Mouse (Mus musculus): Measurements from ENCODE around the gene Ddx39b. TPM values are rescaled to one million over a fixed set of nuclear protein-coding genes. Genes with fewer than 3 reads are reported as not detected.

Gene Ddx39b
- total and polyA plus RNA-seq, 3 experiments: 208 to 411 (median 242) TPM

- dilution Hi-C loops (cut with MboI; ENCODE audit: extremely low pct_ligation_motif_present, extremely low pct_unique_long_range_greater_than_20kb, low sequenced_read_pairs) (no loop called here), in situ Hi-C loops (cut with MboI; ENCODE audit: low pct_ligation_motif_present, low pct_unique_long_range_greater_than_20kb, low sequenced_read_pairs) (no loop called here)
- Histone ChIP-seq H3K9ac (ENCODE audit: insufficient read depth, low read depth) (peak overlapping the region; percentile 36), H3K27me3 (replicated peaks) (peaks cover 2% of the 10 kb centered on the region), H3K36me3 (replicated peaks in 1 of 2; ENCODE audit: control insufficient read depth in 1 of 2, insufficient read depth in 1 of 2, low read length in 1 of 2) (peaks cover 13 to 16% of the 10 kb centered on the region in 2 experiments), H3K27ac (ENCODE audit: insufficient read depth, low read depth) (no peak overlapping the region), H3K9me3 (replicated peaks; ENCODE audit: low read length) (no peaks in the 10 kb centered on the region), H3K4me3 (replicated peaks in 1 of 3; ENCODE audit: low read depth in 2 of 3, low read length in 2 of 3, poor library complexity in 1 of 3) (peak overlapping the region; percentile 39 to 64 (median 50)), H3K4me1 (ENCODE audit: control insufficient read depth in 1 of 2, insufficient read depth in 2 of 2) (peaks cover 15 to 27% of the 10 kb centered on the region in 2 experiments), H3K79me2 (replicated peaks; ENCODE audit: control insufficient read depth, extremely low read depth, insufficient read depth, poor library complexity, severe bottlenecking) (peaks cover under 1% of the 10 kb centered on the region; the same call in 1 of the 2 replicates), H3K4me2 (ENCODE audit: insufficient read depth, low read depth, poor library complexity, severe bottlenecking) (peak overlapping the region; percentile 35)
- DNase-seq (ENCODE audit: extremely low read depth): peak; percentile 100
- no peak for TF ChIP-seq TBP (conservative IDR thresholded peaks at IDR 0.05; ENCODE audit: low read depth, low read length)
- peak; percentile 85; the same call in 1 of the 2 replicates for TF ChIP-seq IRF4 (IDR thresholded peaks at IDR 0.05; ENCODE audit: low read depth, low read length)
- TF ChIP-seq NELFE (IDR thresholded peaks at IDR 0.05; ENCODE audit: low read depth, low read length): peak; percentile 68
- TF ChIP-seq CHD2 (IDR thresholded peaks at IDR 0.05; ENCODE audit: low read length): peak; percentile 50; the same call in 1 of the 2 replicates
- peak; percentile 86 for TF ChIP-seq ELF1 (IDR thresholded peaks at IDR 0.05; ENCODE audit: low read depth, low read length)
- peak; percentile 70; the same call in 1 of the 2 replicates for TF ChIP-seq JUND (conservative IDR thresholded peaks at IDR 0.05; ENCODE audit: low read depth, low read length)
- no peak for TF ChIP-seq PAX5 (IDR thresholded peaks at IDR 0.05; ENCODE audit: low read length)
- TF ChIP-seq EP300 (IDR thresholded peaks at IDR 0.05; ENCODE audit: low read length): peak; percentile 66; the same call in 1 of the 2 replicates
- peak; percentile 91 for TF ChIP-seq ZNF384 (IDR thresholded peaks at IDR 0.05; ENCODE audit: low read depth, low read length)
- TF ChIP-seq MAFK (IDR thresholded peaks at IDR 0.05; ENCODE audit: insufficient replicate concordance, low read length): peak; percentile 47; the same call in 1 of the 2 replicates
- peak; percentile 91 for TF ChIP-seq USF1 (IDR thresholded peaks at IDR 0.05; ENCODE audit: low read depth, low read length)
- TF ChIP-seq MEF2A (IDR thresholded peaks at IDR 0.05; ENCODE audit: borderline replicate concordance, low read depth, low read length): peak; percentile 76; the same call in 1 of the 2 replicates
- peak; percentile 97 for TF ChIP-seq MYC (IDR thresholded peaks at IDR 0.05; ENCODE audit: low read depth, low read length)
- peak; percentile 99 for TF ChIP-seq MXI1 (IDR thresholded peaks at IDR 0.05; ENCODE audit: low read depth, low read length)
- TF ChIP-seq TCF12 (IDR thresholded peaks at IDR 0.05; ENCODE audit: low read depth, low read length): peak; percentile 78
- peak; percentile 79 for TF ChIP-seq ETS1 (conservative IDR thresholded peaks at IDR 0.05; ENCODE audit: low read depth, low read length)
- TF ChIP-seq KAT2A (IDR thresholded peaks at IDR 0.05; ENCODE audit: insufficient replicate concordance, low read length): 0 out of 2 replicates have a peak, but pooled peaks have one; percentile 37
- peak; percentile 67 for TF ChIP-seq HCFC1 (IDR thresholded peaks at IDR 0.05; ENCODE audit: low read depth, low read length)
- no peak for TF ChIP-seq CHD1 (IDR thresholded peaks at IDR 0.05; ENCODE audit: low read depth, low read length)
- TF ChIP-seq BHLHE40 (IDR thresholded peaks at IDR 0.05; ENCODE audit: low read depth, low read length): peak; percentile 98
- peak; percentile 75 for TF ChIP-seq ZC3H11A (IDR thresholded peaks at IDR 0.05; ENCODE audit: low read depth, low read length)
- TF ChIP-seq UBTF (IDR thresholded peaks at IDR 0.05; ENCODE audit: low read depth, low read length): no peak
- TF ChIP-seq ZKSCAN1 (IDR thresholded peaks at IDR 0.05; ENCODE audit: borderline replicate concordance, low read depth, low read length): no peak; the same call in 1 of the 2 replicates
- peak; percentile 23 for TF ChIP-seq JUN (IDR thresholded peaks at IDR 0.05; ENCODE audit: insufficient read depth, low read depth, low read length)
- peak; percentile 99 for TF ChIP-seq SMC3 (IDR thresholded peaks at IDR 0.05; ENCODE audit: low read depth, low read length)
- TF ChIP-seq RAD21 (IDR thresholded peaks at IDR 0.05; ENCODE audit: low read depth, low read length): peak; percentile 95
- TF ChIP-seq RCOR1 (conservative IDR thresholded peaks at IDR 0.05; ENCODE audit: low read depth, low read length): peak; percentile 88
- TF ChIP-seq POLR2AphosphoS2 (IDR thresholded peaks at IDR 0.05; ENCODE audit: low read depth, low read length): no peak
- TF ChIP-seq MAZ (IDR thresholded peaks at IDR 0.05; ENCODE audit: low read depth, low read length): peak; percentile 73
- TF ChIP-seq ZMIZ1 (IDR thresholded peaks at IDR 0.05; ENCODE audit: low read depth, low read length): no peak
- TF ChIP-seq MAX (IDR thresholded peaks at IDR 0.05; ENCODE audit: low read length): peak; percentile 99
- peak; percentile 91 for TF ChIP-seq USF2 (conservative IDR thresholded peaks at IDR 0.05; ENCODE audit: low read depth, low read length)
- TF ChIP-seq NRF1 (IDR thresholded peaks at IDR 0.05; ENCODE audit: low read depth, low read length): peak; percentile 39; the same call in 1 of the 2 replicates
- TF ChIP-seq SIN3A (IDR thresholded peaks at IDR 0.05; ENCODE audit: low read length): peak; percentile 100
- TF ChIP-seq CTCF (conservative IDR thresholded peaks at IDR 0.05 in 1 of 2, IDR thresholded peaks at IDR 0.05 in 1 of 2; ENCODE audit: low read depth in 2 of 2, low read length in 2 of 2): peak; percentile 97 to 99
- TF ChIP-seq POLR2A (IDR thresholded peaks at IDR 0.05; ENCODE audit: low read depth, low read length): peak; percentile 41
- TF ChIP-seq E2F4 (IDR thresholded peaks at IDR 0.05; ENCODE audit: insufficient replicate concordance, low read depth, low read length): no peak; the same call in 1 of the 2 replicates
These were observed 16.4 kb downstream of the Ddx39b start for GRCm38 (mm10) chr17:35257824-35258491.

Measured in CH12.LX (cell line).